Mouse (Mus musculus) intestine, embryonic 15.5 days (tissue): ENCODE measurements at regions not wholly inside any gene's neighbourhood (a gene's known extent, or its start where the extent isn't known, plus 50 kb on each side); places are given as distances from the start of the nearest gene placed in this dataset.

Experiments used
- ATAC-seq: fragments of 200-750 bp; cut with Nextera tagmentation; 2 replicates; pipeline ENCODE4 v1.8.0; 2017; ENCODE audit warnings: moderate TSS enrichment, moderate library complexity
- H3K27ac ChIP-seq: fragments of 300-500 bp; sonication (generic); 2 replicates; pipeline ENCODE4 v1.5.1; 2015; ENCODE audit warnings: mild to moderate bottlenecking, inconsistent platforms
- H3K27me3 ChIP-seq: fragments of 300-500 bp; sonication (generic); replicated peaks from 2 replicates; pipeline ENCODE4 v1.6.1; 2015; ENCODE audit warnings: inconsistent platforms
- H3K36me3 ChIP-seq: fragments of 300-500 bp; sonication (generic); 2 replicates; pipeline ENCODE4 v1.6.1; 2015; ENCODE audit warnings: inconsistent platforms
- H3K4me1 ChIP-seq: fragments of 300-500 bp; sonication (generic); replicated peaks from 2 replicates; pipeline ENCODE4 v1.6.1; 2015; ENCODE audit warnings: inconsistent platforms
- H3K4me2 ChIP-seq: fragments of 300-500 bp; sonication (generic); replicated peaks from 2 replicates; pipeline ENCODE4 v1.6.1; 2015; ENCODE audit warnings: mild to moderate bottlenecking, inconsistent platforms
- H3K4me3 ChIP-seq: fragments of 300-500 bp; sonication (generic); replicated peaks from 2 replicates; pipeline ENCODE4 v1.5.1; 2015; ENCODE audit warnings: inconsistent platforms
- H3K9ac ChIP-seq: fragments of 300-500 bp; sonication (generic); 2 replicates; pipeline ENCODE4 v1.6.1; 2015; ENCODE audit warnings: inconsistent platforms
- H3K9me3 ChIP-seq: fragments of 300-500 bp; sonication (generic); 2 replicates; pipeline ENCODE4 v1.6.1; 2016; ENCODE audit warnings: inconsistent platforms
- WGBS: fragments of 180-500 bp; shearing (Covaris S2); methylation state at CpG from one replicate; pipeline ENCODE4 v1.1.7; 2015; 5-methylcytosine and 5-hydroxymethylcytosine counted together

GRCm38 (mm10) chr2:174532671-174533363 lies 59.9 kb upstream of the Prelid3b start:
- Histone ChIP-seq H3K27me3 (no peaks in the 10 kb centered on the region), H3K4me2 (no peak overlapping the region), H3K36me3 (no peaks in the 10 kb centered on the region), H3K27ac (no peak overlapping the region), H3K4me3 (no peak overlapping the region), H3K4me1 (no peaks in the 10 kb centered on the region), H3K9ac (no peak overlapping the region), H3K9me3 (no peaks in the 10 kb centered on the region)
- WGBS: 34% methylated on average over 12 of the region's 12 CpGs
- ATAC-seq: peak; percentile 91

- Histone ChIP-seq H3K9me3 (no peaks in the 10 kb centered on the region), H3K9ac (no peak overlapping the region), H3K4me2 (no peak overlapping the region), H3K27me3 (no peaks in the 10 kb centered on the region), H3K36me3 (no peaks in the 10 kb centered on the region), H3K27ac (no peak overlapping the region), H3K4me3 (no peak overlapping the region), H3K4me1 (no peaks in the 10 kb centered on the region)
- WGBS: 55% methylated on average over 5 of the region's 5 CpGs
- no peak for ATAC-seq
Observed at GRCm38 (mm10) chr2:174540717-174541116, 67.8 kb upstream of the Prelid3b start.

GRCm38 (mm10) chr2:174547207-174547606 lies 74.3 kb upstream of the Prelid3b start:
- ATAC-seq: no peak

GRCm38 (mm10) chr2:174547701-174548100 lies 74.8 kb upstream of the Prelid3b start:
- Histone ChIP-seq H3K36me3 (no peaks in the 10 kb centered on the region), H3K27ac (no peak overlapping the region), H3K4me3 (no peak overlapping the region), H3K4me1 (no peaks in the 10 kb centered on the region), H3K9me3 (no peaks in the 10 kb centered on the region), H3K4me2 (no peak overlapping the region), H3K27me3 (no peaks in the 10 kb centered on the region), H3K9ac (no peak overlapping the region)
- 93% methylated on average over 6 of the region's 6 CpGs for WGBS
- no peak for ATAC-seq

More at GRCm38 (mm10) chr2:174547207-174547606, 74.3 kb upstream of the Prelid3b start:
- no peak overlapping the region for H3K4me3 ChIP-seq
- no peak overlapping the region for H3K4me2 ChIP-seq
- H3K36me3 ChIP-seq: no peaks in the 10 kb centered on the region
- no peaks in the 10 kb centered on the region for H3K9me3 ChIP-seq
- H3K27ac ChIP-seq: no peak overlapping the region
- WGBS: 79% methylated on average over 3 of the region's 3 CpGs
- H3K4me1 ChIP-seq: no peaks in the 10 kb centered on the region
- H3K27me3 ChIP-seq: no peaks in the 10 kb centered on the region
- H3K9ac ChIP-seq: no peak overlapping the region

GRCm38 (mm10) chr2:174548776-174549175 lies 75.9 kb upstream of the Prelid3b start:
- no peak for ATAC-seq
- WGBS: 73% methylated on average over 4 of the region's 4 CpGs
- Histone ChIP-seq H3K4me2 (no peak overlapping the region), H3K9me3 (no peaks in the 10 kb centered on the region), H3K4me1 (no peaks in the 10 kb centered on the region), H3K27me3 (no peaks in the 10 kb centered on the region), H3K4me3 (no peak overlapping the region), H3K27ac (no peak overlapping the region), H3K9ac (no peak overlapping the region), H3K36me3 (no peaks in the 10 kb centered on the region)

GRCm38 (mm10) chr2:174555778-174556177 lies 82.9 kb upstream of the Prelid3b start:
- Histone ChIP-seq H3K27me3 (no peaks in the 10 kb centered on the region), H3K36me3 (no peaks in the 10 kb centered on the region), H3K9me3 (no peaks in the 10 kb centered on the region), H3K4me3 (no peak overlapping the region), H3K27ac (no peak overlapping the region), H3K4me2 (no peak overlapping the region), H3K4me1 (no peaks in the 10 kb centered on the region), H3K9ac (no peak overlapping the region)
- no peak for ATAC-seq
- WGBS: 82% methylated on average over 11 of the region's 11 CpGs

GRCm38 (mm10) chr2:174561828-174562429 lies 81.4 kb upstream of the Zfp831 start:
- ATAC-seq: 0 out of 2 replicates have a peak, but pooled peaks have one; percentile 20
- Histone ChIP-seq H3K4me3 (no peak overlapping the region), H3K4me2 (no peak overlapping the region), H3K9me3 (no peaks in the 10 kb centered on the region), H3K9ac (no peak overlapping the region), H3K27me3 (no peaks in the 10 kb centered on the region), H3K4me1 (no peaks in the 10 kb centered on the region), H3K27ac (no peak overlapping the region), H3K36me3 (no peaks in the 10 kb centered on the region)
- 49% methylated on average over 7 of the region's 7 CpGs for WGBS

- Histone ChIP-seq H3K4me1 (no peaks in the 10 kb centered on the region), H3K27ac (no peak overlapping the region), H3K9me3 (no peaks in the 10 kb centered on the region), H3K36me3 (no peaks in the 10 kb centered on the region), H3K27me3 (no peaks in the 10 kb centered on the region), H3K9ac (no peak overlapping the region), H3K4me3 (no peak overlapping the region), H3K4me2 (no peak overlapping the region)
- WGBS: 83% methylated on average over 3 of the region's 3 CpGs
- no peak for ATAC-seq
Observed at GRCm38 (mm10) chr2:174563917-174564316, 79.4 kb upstream of the Zfp831 start.

- no peak overlapping the region for H3K4me2 ChIP-seq
- no peaks in the 10 kb centered on the region for H3K9me3 ChIP-seq
- no peaks in the 10 kb centered on the region for H3K36me3 ChIP-seq
- no peak for ATAC-seq
- H3K27me3 ChIP-seq: no peaks in the 10 kb centered on the region
- H3K4me1 ChIP-seq: no peaks in the 10 kb centered on the region
- WGBS: 40% methylated on average over 5 of the region's 5 CpGs
- no peak overlapping the region for H3K4me3 ChIP-seq
- no peak overlapping the region for H3K27ac ChIP-seq
- H3K9ac ChIP-seq: no peak overlapping the region
Observed at GRCm38 (mm10) chr2:174564817-174565216, 78.5 kb upstream of the Zfp831 start.

GRCm38 (mm10) chr2:174565891-174566290 lies 77.4 kb upstream of the Zfp831 start:
- no peaks in the 10 kb centered on the region for H3K36me3 ChIP-seq
- H3K4me2 ChIP-seq: no peak overlapping the region
- no peak overlapping the region for H3K9ac ChIP-seq
- H3K4me1 ChIP-seq: no peaks in the 10 kb centered on the region
- 70% methylated on average over 7 of the region's 7 CpGs for WGBS
- no peaks in the 10 kb centered on the region for H3K9me3 ChIP-seq
- no peaks in the 10 kb centered on the region for H3K27me3 ChIP-seq
- no peak for ATAC-seq
- no peak overlapping the region for H3K27ac ChIP-seq
- no peak overlapping the region for H3K4me3 ChIP-seq

- no peak for ATAC-seq
- 88% methylated on average over 4 of the region's 4 CpGs for WGBS
- Histone ChIP-seq H3K4me1 (no peaks in the 10 kb centered on the region), H3K4me3 (no peak overlapping the region), H3K27me3 (no peaks in the 10 kb centered on the region), H3K36me3 (no peaks in the 10 kb centered on the region), H3K27ac (no peak overlapping the region), H3K9ac (no peak overlapping the region), H3K4me2 (no peak overlapping the region), H3K9me3 (no peaks in the 10 kb centered on the region)
Observed at GRCm38 (mm10) chr2:174566752-174567151, 76.6 kb upstream of the Zfp831 start.

GRCm38 (mm10) chr2:174574804-174575507 lies 68.4 kb upstream of the Zfp831 start:
- no peak for ATAC-seq

More at GRCm38 (mm10) chr2:174574804-174575507, 68.4 kb upstream of the Zfp831 start:
- H3K9ac ChIP-seq: no peak overlapping the region
- no peaks in the 10 kb centered on the region for H3K36me3 ChIP-seq
- H3K4me2 ChIP-seq: no peak overlapping the region
- no peak overlapping the region for H3K27ac ChIP-seq
- H3K9me3 ChIP-seq: no peaks in the 10 kb centered on the region
- 78% methylated on average over 7 of the region's 7 CpGs for WGBS
- H3K4me1 ChIP-seq: no peaks in the 10 kb centered on the region
- no peaks in the 10 kb centered on the region for H3K27me3 ChIP-seq
- no peak overlapping the region for H3K4me3 ChIP-seq
